Mouse (Mus musculus): ENCODE measurements around the gene Nup107. TPM values are rescaled to one million over a fixed set of nuclear protein-coding genes. Genes with fewer than 3 reads are reported as not detected.
"Not testable (repeated sequence)": the region's sequence is repeated elsewhere in the genome, so short reads cannot be mapped to it uniquely, and the experiment has no call there.

Gene Nup107
- total RNA-seq, 1 experiment from 2014 or later: 45.9 TPM

- no peak for ATAC-seq (ENCODE audit: extremely low read depth, insufficient number of reproducible peaks, low FRiP score, poor library complexity, severe bottlenecking)
Observed at GRCm38 (mm10) chr10:117743182-117743581, 49.3 kb downstream of the Nup107 start.

- ATAC-seq (ENCODE audit: extremely low read depth, insufficient number of reproducible peaks, low FRiP score, poor library complexity, severe bottlenecking): no peak
Observed at GRCm38 (mm10) chr10:117742618-117743017, 49.9 kb downstream of the Nup107 start.

GRCm38 (mm10) chr10:117741698-117742475 lies 50.6 kb downstream of the Nup107 start:
- no peak for ATAC-seq (ENCODE audit: extremely low read depth, insufficient number of reproducible peaks, low FRiP score, poor library complexity, severe bottlenecking)

GRCm38 (mm10) chr10:117740921-117741320 lies 51.6 kb downstream of the Nup107 start:
- ATAC-seq (ENCODE audit: extremely low read depth, insufficient number of reproducible peaks, low FRiP score, poor library complexity, severe bottlenecking): no peak

DNA sequence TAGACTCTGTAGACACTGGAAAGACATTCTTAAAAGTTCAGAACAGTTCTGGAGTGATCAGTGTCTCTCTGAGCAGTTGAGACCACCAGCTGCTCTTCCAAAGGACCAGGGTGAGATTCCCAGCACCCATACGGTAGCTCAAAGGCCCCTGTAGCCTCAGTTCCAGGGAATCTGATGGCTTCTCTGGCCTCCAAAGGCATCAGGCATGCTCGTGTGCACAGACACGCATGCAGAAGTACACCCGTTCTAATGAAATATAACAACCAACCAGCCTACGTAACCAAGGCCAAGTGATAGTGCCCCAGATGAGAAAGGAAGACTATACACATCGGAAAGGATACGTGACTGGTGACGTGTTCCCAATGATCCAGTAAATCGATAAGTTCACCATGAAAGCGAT lies 52.3 kb downstream of the Nup107 start:
- ATAC-seq (ENCODE audit: extremely low read depth, insufficient number of reproducible peaks, low FRiP score, poor library complexity, severe bottlenecking): no peak

GRCm38 (mm10) chr10:117739648-117739948 lies 52.9 kb downstream of the Nup107 start:
- no peak for ATAC-seq (ENCODE audit: extremely low read depth, insufficient number of reproducible peaks, low FRiP score, poor library complexity, severe bottlenecking)

- no peak for ATAC-seq (ENCODE audit: extremely low read depth, insufficient number of reproducible peaks, low FRiP score, poor library complexity, severe bottlenecking)
Observed at GRCm38 (mm10) chr10:117738928-117739647, 53.4 kb downstream of the Nup107 start.

- ATAC-seq (ENCODE audit: extremely low read depth, insufficient number of reproducible peaks, low FRiP score, poor library complexity, severe bottlenecking): no peak
Observed at GRCm38 (mm10) chr10:117738140-117738921, 54.2 kb downstream of the Nup107 start.

- ATAC-seq (ENCODE audit: extremely low read depth, insufficient number of reproducible peaks, low FRiP score, poor library complexity, severe bottlenecking): not testable (repeated sequence)
Observed at GRCm38 (mm10) chr10:117737498-117737897, 55.0 kb downstream of the Nup107 start.

DNA sequence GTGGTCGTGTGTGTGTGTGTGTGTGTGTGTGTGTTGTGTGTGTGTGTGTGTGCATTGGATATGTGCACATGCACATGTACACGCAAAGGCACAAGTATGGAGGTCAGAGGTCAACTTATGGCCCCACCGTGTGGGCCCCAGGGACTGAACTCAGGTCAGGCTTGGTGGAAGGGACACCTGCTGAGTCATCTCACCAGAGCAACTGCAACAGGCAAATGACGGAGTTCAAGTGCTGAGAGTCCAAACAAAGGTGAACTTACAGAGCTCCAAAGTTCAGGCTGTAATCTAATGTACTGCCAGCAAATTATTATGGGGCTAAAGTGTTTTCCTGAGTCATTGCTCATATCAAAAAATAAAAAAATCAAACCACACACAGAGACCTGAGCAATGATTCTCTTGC lies 55.4 kb downstream of the Nup107 start:
- no peak for ATAC-seq (ENCODE audit: extremely low read depth, insufficient number of reproducible peaks, low FRiP score, poor library complexity, severe bottlenecking)

GRCm38 (mm10) chr10:117736573-117736972 lies 55.9 kb downstream of the Nup107 start:
- ATAC-seq (ENCODE audit: extremely low read depth, insufficient number of reproducible peaks, low FRiP score, poor library complexity, severe bottlenecking): no peak

DNA sequence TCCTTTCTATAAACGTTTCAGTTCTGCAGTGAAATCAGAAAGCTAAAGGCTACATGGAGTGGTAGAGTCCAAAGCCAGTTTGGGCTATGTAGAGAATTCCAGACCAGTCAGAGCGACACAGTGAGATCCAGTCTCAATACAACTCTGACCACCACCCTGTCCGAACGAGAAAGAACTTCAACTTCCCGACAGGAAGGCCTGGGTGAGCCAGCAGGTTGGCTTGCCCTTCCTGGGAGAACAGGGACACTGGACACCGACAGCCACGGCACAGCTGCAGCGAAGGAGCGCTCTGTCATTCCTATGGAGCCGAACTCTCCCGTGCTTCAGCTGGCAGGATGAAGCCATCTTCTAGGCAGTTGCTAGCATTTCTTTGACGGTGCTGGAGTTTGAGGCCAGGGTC lies 57.1 kb downstream of the Nup107 start:
- not testable (repeated sequence) for ATAC-seq (ENCODE audit: extremely low read depth, insufficient number of reproducible peaks, low FRiP score, poor library complexity, severe bottlenecking)

DNA sequence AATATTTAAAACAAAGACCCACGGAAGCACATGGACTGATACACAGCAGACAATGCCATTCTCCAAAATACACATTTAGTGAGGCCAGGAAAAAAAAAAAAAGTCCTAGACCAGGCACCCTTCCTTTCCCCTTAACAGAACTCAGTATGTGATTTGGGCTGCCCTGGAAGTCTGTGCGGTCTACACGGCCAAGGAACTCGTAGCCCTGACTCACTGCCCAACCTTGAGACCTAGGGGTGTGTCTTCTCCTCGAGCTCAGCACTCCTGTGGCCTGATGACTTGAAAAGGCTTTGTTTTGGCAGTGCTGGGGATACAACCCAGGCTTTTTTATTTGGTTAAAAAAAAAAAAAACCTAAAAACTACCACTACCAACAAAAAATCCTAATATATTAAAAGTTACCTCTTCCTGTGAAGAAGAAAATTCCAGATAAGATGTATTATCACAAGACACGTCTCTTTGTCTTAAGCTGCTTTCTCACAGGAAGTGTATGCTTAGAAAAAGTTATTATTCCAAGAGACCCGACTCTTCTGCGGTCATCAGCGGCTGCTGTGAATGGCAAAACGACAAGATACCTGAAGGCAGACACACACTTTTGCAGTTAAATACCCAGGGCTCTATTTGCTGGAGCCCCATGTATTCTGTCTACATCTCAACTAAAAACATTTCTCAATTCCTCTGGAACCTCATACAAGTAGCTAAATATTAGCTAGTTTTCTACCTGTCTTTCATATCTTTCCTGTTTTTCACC lies 58.2 kb downstream of the Nup107 start:
- ATAC-seq (ENCODE audit: extremely low read depth, insufficient number of reproducible peaks, low FRiP score, poor library complexity, severe bottlenecking): not testable (repeated sequence)

DNA sequence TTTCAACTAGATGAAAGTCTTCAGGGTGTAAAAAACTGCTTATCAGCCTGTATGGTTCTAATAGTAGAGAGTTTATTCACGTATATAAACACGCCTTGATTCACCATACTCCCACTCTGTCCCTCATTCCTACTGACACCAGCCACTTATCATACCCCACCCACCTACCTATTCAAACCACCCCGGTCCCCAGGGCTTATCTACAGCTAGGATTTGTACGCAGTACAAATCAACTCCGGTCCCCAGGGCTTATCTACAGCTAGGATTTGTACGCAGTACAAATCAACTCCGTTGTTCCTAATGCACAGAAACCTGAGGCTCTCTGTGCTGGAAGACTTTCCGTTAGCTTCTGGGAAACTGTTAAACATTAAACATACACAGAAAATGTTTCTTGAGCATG lies 58.9 kb downstream of the Nup107 start:
- ATAC-seq (ENCODE audit: extremely low read depth, insufficient number of reproducible peaks, low FRiP score, poor library complexity, severe bottlenecking): not testable (repeated sequence)

- no peak for ATAC-seq (ENCODE audit: extremely low read depth, insufficient number of reproducible peaks, low FRiP score, poor library complexity, severe bottlenecking)
Observed at GRCm38 (mm10) chr10:117732962-117733592, 59.4 kb downstream of the Nup107 start.

DNA sequence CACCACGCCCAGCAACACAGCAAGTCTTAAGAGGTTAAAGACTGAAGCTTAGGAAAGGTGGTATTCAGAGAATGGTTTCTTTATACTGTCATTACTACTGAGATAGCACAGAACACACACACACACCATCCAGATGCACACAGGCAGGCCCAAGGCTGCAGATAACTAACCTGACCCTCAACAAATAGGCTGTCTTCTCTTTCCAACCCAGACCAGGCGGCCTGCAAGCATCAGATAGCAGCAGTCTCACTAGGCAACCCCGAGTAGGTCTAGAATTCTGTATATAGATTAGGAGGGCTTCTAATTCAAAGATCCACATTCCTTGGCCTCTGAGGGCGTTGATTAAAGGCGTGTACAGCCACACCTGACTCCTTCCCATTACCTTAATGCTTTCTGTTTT lies 60.3 kb downstream of the Nup107 start:
- ATAC-seq (ENCODE audit: extremely low read depth, insufficient number of reproducible peaks, low FRiP score, poor library complexity, severe bottlenecking): no peak

GRCm38 (mm10) chr10:117731244-117732101 lies 61.0 kb downstream of the Nup107 start:
- ATAC-seq (ENCODE audit: extremely low read depth, insufficient number of reproducible peaks, low FRiP score, poor library complexity, severe bottlenecking): peak; percentile 60; the same call in 1 of the 2 replicates
